Mouse (Mus musculus): ENCODE measurements around the gene Plxnc1. TPM values are rescaled to one million over a fixed set of nuclear protein-coding genes. Genes with fewer than 3 reads are reported as not detected.

Gene Plxnc1
- total RNA-seq, 4 experiments from 2014 or later = 1.9 to 2.8 (median 2.3) TPM

- DNase-seq (ENCODE audit: low spot score) = no peak
Measured at GRCm38 (mm10) chr10:94741459-94741858, 203.2 kb downstream of the Plxnc1 start.

Data from heart, adult 8-10 months (tissue).